Mouse (Mus musculus): ENCODE data around the gene Kap. TPM values are rescaled to one million over a fixed set of nuclear protein-coding genes. Genes with fewer than 3 reads are reported as not detected.
"Not testable (repeated sequence)": the region's sequence is repeated elsewhere in the genome, so short reads cannot be mapped to it uniquely, and the experiment has no call there.

Kap gene
- polyA plus RNA-seq, 1 experiment from 2014 or later: not detected

DNA sequence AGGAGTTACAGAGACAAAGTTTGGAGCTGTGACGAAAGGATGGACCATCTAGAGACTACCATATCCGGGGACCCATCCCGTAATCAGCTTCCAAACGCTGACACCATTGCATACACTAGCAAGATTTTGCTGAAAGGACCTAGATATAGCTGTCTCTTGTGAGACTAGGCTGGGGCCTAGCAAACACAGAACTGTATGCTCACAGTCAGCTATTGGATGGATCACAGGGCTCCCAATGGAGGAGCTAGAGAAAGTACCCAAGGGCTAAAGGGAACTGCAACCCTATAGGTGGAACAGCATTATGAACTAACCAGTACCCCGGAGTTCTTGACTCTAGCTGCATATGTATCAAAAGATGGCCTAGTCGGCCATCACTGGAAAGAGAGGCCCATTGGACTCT lies 4.7 kb downstream of the Kap start:
- not testable (repeated sequence) for H3K27me3 ChIP-seq (ENCODE audit: control insufficient read depth, insufficient read depth, low read length); H3K9me3 ChIP-seq (ENCODE audit: control insufficient read depth, low read length); H3K36me3 ChIP-seq (ENCODE audit: control insufficient read depth, insufficient read depth, low read length); H3K27ac ChIP-seq (ENCODE audit: low read depth, low read length); H3K4me3 ChIP-seq (ENCODE audit: low read length); H3K9ac ChIP-seq (ENCODE audit: low read depth, low read length); ATAC-seq (ENCODE audit: low FRiP score, low TSS enrichment); H3K4me2 ChIP-seq (replicated peaks; ENCODE audit: low read depth, low read length); H3K4me1 ChIP-seq (ENCODE audit: control insufficient read depth, insufficient read depth, low read length)
- WGBS: 87% methylated on average over 5 of the region's 6 CpGs

DNA sequence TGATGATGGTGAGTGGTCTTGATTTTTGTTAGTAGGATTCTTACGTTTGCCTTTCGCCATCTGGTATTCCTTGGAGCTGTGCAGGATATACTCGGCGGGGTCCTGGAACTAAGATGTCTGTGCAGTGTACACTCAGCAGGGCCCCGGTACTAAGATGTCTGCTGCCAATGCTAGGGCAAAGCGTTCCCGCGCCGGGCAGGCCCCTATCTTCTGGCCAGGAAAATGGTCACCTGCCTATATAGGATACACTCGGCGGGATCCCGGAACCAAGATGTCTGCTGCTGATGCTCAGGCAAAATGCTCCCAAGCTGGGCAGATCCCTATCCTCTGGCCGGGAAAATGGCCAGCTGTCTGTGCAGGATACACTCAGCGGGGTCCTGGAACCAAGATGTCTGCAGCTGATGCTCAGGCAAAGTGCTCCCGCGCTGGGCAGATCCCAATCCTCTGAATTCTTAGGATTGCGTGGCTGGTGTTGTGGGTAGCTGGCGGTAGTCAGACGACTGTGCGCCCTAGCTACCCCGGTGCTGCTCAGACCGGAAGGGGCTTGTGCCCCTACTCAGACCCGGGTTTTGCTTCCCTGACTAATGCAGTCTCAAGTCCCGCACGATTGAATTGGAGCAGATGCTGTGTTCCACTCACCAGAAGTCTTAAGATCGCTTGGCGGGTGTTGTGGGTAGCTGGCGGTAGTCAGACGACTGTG lies 15.1 kb downstream of the Kap start:
- H3K4me1 ChIP-seq (ENCODE audit: control insufficient read depth, insufficient read depth, low read length); H3K9ac ChIP-seq (ENCODE audit: low read depth, low read length); H3K27me3 ChIP-seq (ENCODE audit: control insufficient read depth, insufficient read depth, low read length); H3K4me2 ChIP-seq (replicated peaks; ENCODE audit: low read depth, low read length); H3K9me3 ChIP-seq (ENCODE audit: control insufficient read depth, low read length); H3K4me3 ChIP-seq (ENCODE audit: low read length); ATAC-seq (ENCODE audit: low FRiP score, low TSS enrichment); H3K27ac ChIP-seq (ENCODE audit: low read depth, low read length); H3K36me3 ChIP-seq (ENCODE audit: control insufficient read depth, insufficient read depth, low read length): not testable (repeated sequence)
- 89% methylated on average over 29 of the region's 29 CpGs for WGBS

DNA sequence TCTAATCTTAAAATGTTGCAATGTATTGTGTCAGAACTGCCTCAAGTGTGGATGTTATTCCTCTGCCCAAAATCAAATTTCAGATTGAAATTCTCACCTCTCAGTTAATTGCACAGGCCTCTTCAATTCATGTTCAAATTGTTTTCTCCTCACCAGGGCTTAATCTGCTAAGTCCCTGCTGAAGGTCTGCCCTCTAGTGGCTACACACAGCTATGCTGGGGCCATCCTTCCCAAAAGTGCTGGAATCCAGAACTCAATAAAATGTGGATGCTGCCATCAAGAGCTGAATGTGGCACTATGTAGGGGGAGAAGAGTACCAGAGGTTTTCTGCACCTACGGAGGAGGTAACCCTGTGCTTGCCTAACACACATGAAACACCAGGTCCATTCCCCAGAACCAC lies 41.2 kb downstream of the Kap start:
- 44% methylated on average over 1 of the region's 1 CpGs for WGBS
- ATAC-seq (ENCODE audit: low FRiP score, low TSS enrichment): no peak

More for the DNA sequence above, 41.2 kb downstream of the Kap start:
- no peaks in the 10 kb centered on the region for H3K27me3 ChIP-seq (ENCODE audit: control insufficient read depth, insufficient read depth, low read length)
- H3K36me3 ChIP-seq (ENCODE audit: control insufficient read depth, insufficient read depth, low read length): no peaks in the 10 kb centered on the region
- H3K9me3 ChIP-seq (ENCODE audit: control insufficient read depth, low read length): no peaks in the 10 kb centered on the region
- no peak overlapping the region for H3K4me2 ChIP-seq (replicated peaks; ENCODE audit: low read depth, low read length)
- H3K27ac ChIP-seq (ENCODE audit: low read depth, low read length): no peak overlapping the region
- H3K4me1 ChIP-seq (ENCODE audit: control insufficient read depth, insufficient read depth, low read length): no peaks in the 10 kb centered on the region
- H3K9ac ChIP-seq (ENCODE audit: low read depth, low read length): no peak overlapping the region
- H3K4me3 ChIP-seq (ENCODE audit: low read length): no peak overlapping the region

Other genes starting within 250 kb of the Kap start
- 11.4 and 18.1 TPM in 2 replicates for gene Etv6, start 181.9 kb upstream of the Kap start, polyA plus RNA-seq (2014; fragmentation: Nextera tagmentation; extraction: Ambion mirVana)

Data from kidney, embryonic 14.5 days (tissue).